Mouse (Mus musculus) lung, embryonic 14.5 days (tissue): ENCODE data around the gene Pcid2. TPM values are rescaled to one million over a fixed set of nuclear protein-coding genes. Genes with fewer than 3 reads are reported as not detected.
A peak's percentile ranks its signal among the peaks of the same experiment; 100 is the strongest.
"Not testable (repeated sequence)": the region's sequence is repeated elsewhere in the genome, so short reads cannot be mapped to it uniquely, and the experiment has no call there.

ENCODE experiments used
- ATAC-seq: fragments of 200-750 bp; cut with Nextera tagmentation; 2 replicates; pipeline ENCODE4 v1.8.0; 2017; ENCODE audit warnings: mild to moderate bottlenecking, moderate TSS enrichment, moderate library complexity; ENCODE audit not compliant: insufficient read depth
- DNase-seq: peaks from one replicate; pipeline ENCODE4 v3.0.0-alpha.2; 2015
- H3K27ac ChIP-seq: fragments of 300-500 bp; sonication (generic); 2 replicates; pipeline ENCODE4 v1.5.1; 2014; ENCODE audit warnings: low read depth, mild to moderate bottlenecking, moderate library complexity
- H3K27me3 ChIP-seq: fragments of 300-500 bp; sonication (generic); 2 replicates; pipeline ENCODE4 v1.6.1; 2014; ENCODE audit warnings: low read length, control low read depth; ENCODE audit not compliant: insufficient read depth
- H3K36me3 ChIP-seq: fragments of 300-500 bp; sonication (generic); 2 replicates; pipeline ENCODE4 v1.6.1; 2014; ENCODE audit warnings: control low read depth; ENCODE audit not compliant: insufficient read depth
- H3K4me1 ChIP-seq: fragments of 300-500 bp; sonication (generic); 2 replicates; pipeline ENCODE4 v1.6.1; 2014; ENCODE audit warnings: antibody characterized with exemption, control low read depth; ENCODE audit not compliant: insufficient read depth
- H3K4me2 ChIP-seq: fragments of 300-500 bp; sonication (generic); 2 replicates; pipeline ENCODE4 v1.6.1; 2014; ENCODE audit warnings: mild to moderate bottlenecking
- H3K4me3 ChIP-seq: fragments of 300-500 bp; sonication (generic); 2 replicates; pipeline ENCODE4 v1.5.1; 2014; ENCODE audit warnings: low read depth, low read length
- H3K9ac ChIP-seq: fragments of 300-500 bp; sonication (generic); 2 replicates; pipeline ENCODE4 v1.6.1; 2014
- H3K9me3 ChIP-seq: fragments of 300-500 bp; sonication (generic); 2 replicates; pipeline ENCODE4 v1.6.1; 2016; ENCODE audit warnings: low read depth, low read length, control low read depth
- CTCF ChIP-seq: IDR thresholded peaks from 2 replicates; pipeline ENCODE4 v1.5.1; 2016; ENCODE audit warnings: antibody characterized with exemption, low read depth
- WGBS: fragments of 180-500 bp; shearing (Covaris S2); extraction: QIAGEN DNeasy Blood & Tissue Kit; methylation state at CpG from one replicate; pipeline ENCODE4 v1.1.7; 2014; 5-methylcytosine and 5-hydroxymethylcytosine counted together
- polyA plus RNA-seq: library from polyadenylated mRNA; unstranded; fragments of >200 nt; fragmentation: Nextera tagmentation; extraction: Ambion mirVana; gene quantifications from 2 replicates; pipeline ENCODE4 v1.2.1, GENCODE M21; 2014

Gene Pcid2
- polyA plus RNA-seq, 1 experiment from 2014 or later = 40.0 TPM

GRCm38 (mm10) chr8:13139641-13140182 is 34.5 kb upstream of the Pcid2 start:
- Histone ChIP-seq H3K27me3 (no peaks in the 10 kb centered on the region), H3K4me3 (no peak overlapping the region), H3K4me1 (no peaks in the 10 kb centered on the region), H3K9ac (no peak overlapping the region), H3K9me3 (no peaks in the 10 kb centered on the region), H3K36me3 (peaks cover 100% of the 10 kb centered on the region), H3K4me2 (no peak overlapping the region), H3K27ac (no peak overlapping the region)
- no peak for TF ChIP-seq CTCF
- ATAC-seq = no peak
- WGBS = 86% methylated on average over 6 of the region's 6 CpGs
- DNase-seq = no peak

GRCm38 (mm10) chr8:13132220-13132619 is 27.0 kb upstream of the Pcid2 start:
- not testable (repeated sequence) for H3K9me3 ChIP-seq, ATAC-seq, H3K4me1 ChIP-seq, H3K4me2 ChIP-seq, H3K27ac ChIP-seq, H3K4me3 ChIP-seq, H3K9ac ChIP-seq, H3K27me3 ChIP-seq
- TF ChIP-seq CTCF = peak; percentile 59
- DNase-seq = peak; percentile 84
- 74% methylated on average over 9 of the region's 9 CpGs for WGBS
- H3K36me3 ChIP-seq = peaks cover 96% of the 10 kb centered on the region

DNA sequence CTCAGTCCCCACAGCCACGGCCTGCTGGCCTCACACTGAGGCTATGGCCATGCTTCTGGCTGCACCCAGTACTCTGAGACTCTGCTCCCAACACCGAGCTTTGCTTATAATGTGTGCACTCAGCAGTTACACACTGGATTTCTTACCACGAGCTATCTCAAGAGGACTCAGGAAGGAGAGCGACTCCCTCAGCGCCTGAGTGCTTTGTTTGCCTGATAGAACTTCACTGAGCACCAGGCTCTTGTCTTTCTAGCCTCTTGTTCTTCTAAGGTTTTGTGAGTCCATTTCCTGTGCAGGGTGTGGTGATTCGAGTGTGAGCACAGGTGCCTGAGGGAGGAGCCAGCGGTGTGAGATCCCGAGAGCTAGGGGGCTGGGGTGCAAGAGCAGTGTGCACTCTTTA is 19.6 kb upstream of the Pcid2 start:
- Histone ChIP-seq H3K4me2 (no peak overlapping the region), H3K4me3 (no peak overlapping the region), H3K9me3 (no peaks in the 10 kb centered on the region), H3K9ac (no peak overlapping the region), H3K36me3 (peaks cover 85% of the 10 kb centered on the region), H3K27ac (no peak overlapping the region), H3K27me3 (no peaks in the 10 kb centered on the region), H3K4me1 (no peaks in the 10 kb centered on the region)
- TF ChIP-seq CTCF = no peak
- no peak for ATAC-seq
- DNase-seq = no peak
- WGBS = 81% methylated on average over 8 of the region's 8 CpGs

- Histone ChIP-seq H3K4me2 (no peak overlapping the region), H3K27ac (no peak overlapping the region), H3K9me3 (no peaks in the 10 kb centered on the region), H3K4me3 (no peak overlapping the region), H3K27me3 (no peaks in the 10 kb centered on the region), H3K36me3 (peaks cover 76% of the 10 kb centered on the region), H3K9ac (no peak overlapping the region), H3K4me1 (no peaks in the 10 kb centered on the region)
- DNase-seq (no peak), ATAC-seq (no peak)
- no peak for TF ChIP-seq CTCF
- WGBS = 89% methylated on average over 7 of the region's 7 CpGs
Observed at GRCm38 (mm10) chr8:13122887-13123421, 17.7 kb upstream of the Pcid2 start.

GRCm38 (mm10) chr8:13120882-13121665 is 15.8 kb upstream of the Pcid2 start:
- DNase-seq (no peak), ATAC-seq (no peak)
- Histone ChIP-seq H3K4me3 (no peak overlapping the region), H3K9me3 (no peaks in the 10 kb centered on the region), H3K4me1 (no peaks in the 10 kb centered on the region), H3K36me3 (peaks cover 62% of the 10 kb centered on the region), H3K27ac (no peak overlapping the region), H3K27me3 (no peaks in the 10 kb centered on the region), H3K9ac (no peak overlapping the region), H3K4me2 (no peak overlapping the region)
- TF ChIP-seq CTCF = no peak
- 80% methylated on average over 7 of the region's 7 CpGs for WGBS

- no peak for TF ChIP-seq CTCF
- Histone ChIP-seq H3K36me3 (peaks cover 49% of the 10 kb centered on the region), H3K9me3 (no peaks in the 10 kb centered on the region), H3K4me3 (no peak overlapping the region), H3K9ac (no peak overlapping the region), H3K27ac (no peak overlapping the region), H3K4me1 (no peaks in the 10 kb centered on the region), H3K27me3 (no peaks in the 10 kb centered on the region), H3K4me2 (no peak overlapping the region)
- WGBS = 81% methylated on average over 3 of the region's 3 CpGs
- DNase-seq (no peak), ATAC-seq (no peak)
Observed at GRCm38 (mm10) chr8:13118516-13118915, 13.3 kb upstream of the Pcid2 start.

DNA sequence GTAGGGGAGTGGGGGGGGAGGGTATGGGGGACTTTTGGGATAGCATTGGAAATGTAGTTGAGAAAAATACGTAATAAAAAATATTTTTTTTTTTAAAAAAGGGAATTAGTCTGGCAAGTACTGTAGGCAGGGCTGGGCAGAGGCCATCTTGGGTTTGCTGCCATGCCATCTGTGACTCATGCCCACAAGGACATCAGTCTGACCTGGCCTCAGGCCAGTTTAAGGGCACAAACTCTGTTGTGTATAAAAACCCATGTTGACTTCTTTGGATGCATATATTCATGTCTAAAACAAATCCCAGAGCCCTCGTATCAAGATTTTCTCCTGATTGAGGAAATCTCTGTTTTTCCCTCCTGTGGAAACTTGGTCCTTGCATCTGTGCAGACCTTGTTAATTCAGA is 11.8 kb upstream of the Pcid2 start:
- 96% methylated on average over 2 of the region's 2 CpGs for WGBS
- no peaks in the 10 kb centered on the region for H3K9me3 ChIP-seq
- no peak overlapping the region for H3K27ac ChIP-seq
- no peak overlapping the region for H3K4me3 ChIP-seq
- ATAC-seq (no peak), DNase-seq (no peak)
- no peak for TF ChIP-seq CTCF
- peaks cover 43% of the 10 kb centered on the region; the same call in 1 of the 2 replicates for H3K36me3 ChIP-seq
- H3K4me1 ChIP-seq = no peaks in the 10 kb centered on the region
- no peak overlapping the region for H3K4me2 ChIP-seq
- H3K27me3 ChIP-seq = no peaks in the 10 kb centered on the region
- H3K9ac ChIP-seq = no peak overlapping the region
